Mouse (Mus musculus) brain, embryonic 14.5 days (tissue): ENCODE results near the gene Irgq.

ENCODE experiments used
- CTCF ChIP-seq: fragments of 200-500 bp; IDR thresholded peaks from 2 replicates; pipeline ENCODE4 v1.5.1; 2012; ENCODE audit warnings: inconsistent platforms, mild to moderate bottlenecking, moderate library complexity, borderline replicate concordance; ENCODE audit not compliant: insufficient read depth, insufficient read length; ENCODE audit errors: extremely low read depth
- POLR2A ChIP-seq: fragments of 200-500 bp; IDR thresholded peaks from 2 replicates; pipeline ENCODE4 v1.6.1; 2012; ENCODE audit warnings: mild to moderate bottlenecking, inconsistent platforms, borderline replicate concordance; ENCODE audit not compliant: poor library complexity, insufficient read depth, insufficient read length, severe bottlenecking; ENCODE audit errors: extremely low read depth

- TF ChIP-seq CTCF (no peak), POLR2A (no peak)
Measured at GRCm38 (mm10) chr7:24517654-24518053, 12.8 kb upstream of the Irgq start.
